Mouse (Mus musculus) T-cell, adult 2 months (primary cell): Measurements from ENCODE around the gene Spns2.

Experiments
- DNase-seq: peaks from one replicate; pipeline ENCODE4 v3.0.0; 2022; ENCODE audit warnings: low spot score

Spns2 gene

GRCm38 (mm10) chr11:72411093-72411921 is 78.4 kb downstream of the Spns2 start, which contains the start of gene Smtnl2:
Gene Smtnl2 (minus strand): TSS chr11:72411713.
- DNase-seq, result no peak

- no peak for DNase-seq
Observed at GRCm38 (mm10) chr11:72410521-72411092, 79.1 kb downstream of the Spns2 start.

DNA sequence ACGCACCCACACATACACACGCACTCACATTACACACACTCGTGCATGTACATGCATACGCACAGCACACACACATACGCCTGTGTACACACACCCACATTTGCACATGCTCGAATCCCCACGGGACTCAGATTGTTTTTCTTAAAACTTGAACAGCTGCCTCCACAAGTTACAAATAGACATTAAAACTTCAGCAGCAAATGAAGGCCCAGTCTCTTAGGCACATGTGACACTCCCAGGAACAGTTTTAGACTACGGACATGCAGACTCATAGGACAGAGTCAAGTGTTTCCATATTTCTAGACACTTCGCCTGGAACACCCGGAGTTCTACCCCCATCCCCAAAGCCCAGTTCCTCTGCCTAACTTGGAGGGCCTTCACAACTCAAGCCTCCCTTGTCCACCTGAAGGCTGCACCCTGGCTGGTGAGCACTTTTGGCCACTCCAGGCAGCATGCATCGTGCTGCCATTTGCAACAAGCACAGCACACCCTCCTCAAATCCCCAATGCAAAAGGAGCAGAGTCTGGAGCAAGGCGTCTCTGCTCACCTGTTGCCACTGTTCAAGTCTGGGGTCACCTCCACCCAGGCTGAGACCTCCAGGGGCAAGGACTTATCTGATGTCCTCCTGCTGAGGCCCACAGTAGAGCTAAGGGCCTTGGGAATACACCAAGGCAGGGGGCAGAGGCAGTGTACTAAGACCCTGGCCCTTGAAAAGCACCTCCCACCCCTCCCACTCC is 79.9 kb downstream of the Spns2 start:
- DNase-seq, result no peak

- DNase-seq, result no peak
Observed at GRCm38 (mm10) chr11:72408451-72409170, 81.1 kb downstream of the Spns2 start.

DNA sequence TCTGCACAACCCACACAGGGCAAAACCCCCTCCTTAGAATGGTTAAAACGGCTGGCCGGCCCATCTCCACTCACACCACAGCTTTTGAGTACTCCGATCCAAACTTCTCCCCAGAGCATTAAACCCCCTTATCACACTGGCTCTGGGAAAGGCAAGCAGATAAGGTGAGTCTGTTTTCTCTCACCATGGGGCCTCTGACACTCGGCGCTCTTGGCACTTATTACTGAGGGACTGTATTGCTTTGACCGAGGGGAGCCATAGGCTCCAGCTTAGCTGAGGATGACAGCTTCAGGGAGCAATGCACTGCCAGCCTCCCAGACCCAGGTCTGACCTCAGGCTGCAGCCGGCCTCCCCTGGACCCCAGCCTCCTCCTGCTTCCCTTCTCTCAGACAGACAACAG is 82.1 kb downstream of the Spns2 start:
- no peak for DNase-seq

- no peak for DNase-seq
Observed at GRCm38 (mm10) chr11:72407081-72407480, 82.6 kb downstream of the Spns2 start.

DNA sequence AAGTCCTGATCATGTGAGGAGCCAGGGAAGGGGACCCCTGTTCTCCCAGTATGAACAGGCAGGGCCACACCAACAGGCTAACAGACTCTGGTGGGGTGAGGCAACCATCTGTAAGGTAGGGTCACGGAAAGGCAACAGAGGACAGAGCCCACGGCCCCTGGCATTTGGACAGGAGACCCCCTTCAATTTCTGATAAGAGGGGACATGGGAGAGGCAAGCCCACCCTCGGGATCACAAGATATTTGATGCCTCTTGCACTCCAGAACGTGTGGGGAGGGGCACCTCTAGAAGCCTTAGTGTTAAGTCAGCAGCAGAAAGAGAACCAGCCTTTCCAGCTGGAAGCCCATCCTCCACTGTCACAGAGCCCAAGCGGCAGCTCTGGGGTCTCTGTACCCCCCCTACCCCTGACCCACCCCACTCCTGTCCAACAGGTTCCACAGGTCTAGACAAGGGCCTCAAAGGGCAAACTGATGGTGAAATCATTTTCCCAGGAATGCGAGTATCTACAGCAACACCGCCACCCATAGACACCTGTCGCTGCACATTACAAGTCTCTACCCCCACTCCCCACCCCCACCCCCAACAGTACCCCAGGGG is 83.5 kb downstream of the Spns2 start:
- no peak for DNase-seq

- no peak for DNase-seq
Observed at GRCm38 (mm10) chr11:72405532-72405931, 84.2 kb downstream of the Spns2 start.

DNA sequence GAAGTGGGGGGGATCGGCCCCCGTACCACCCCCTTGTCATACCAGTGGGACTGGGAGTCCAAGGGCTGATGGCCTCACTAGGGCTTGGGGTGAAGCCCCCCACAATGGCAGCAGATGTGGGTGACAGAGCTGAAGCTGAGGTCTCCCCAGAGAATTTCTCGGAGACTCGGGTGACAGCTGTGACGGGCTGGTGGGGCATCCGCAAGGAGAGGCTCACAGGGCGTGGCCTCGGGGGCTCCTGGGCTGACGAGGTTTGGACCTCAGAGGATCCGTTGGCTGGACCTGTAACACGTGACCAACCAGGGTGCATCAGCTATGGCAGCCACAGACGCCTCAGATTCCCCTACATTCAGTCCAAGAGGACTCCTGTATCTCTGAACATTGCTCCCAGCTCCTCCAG is 86.7 kb downstream of the Spns2 start:
- no peak for DNase-seq

DNA sequence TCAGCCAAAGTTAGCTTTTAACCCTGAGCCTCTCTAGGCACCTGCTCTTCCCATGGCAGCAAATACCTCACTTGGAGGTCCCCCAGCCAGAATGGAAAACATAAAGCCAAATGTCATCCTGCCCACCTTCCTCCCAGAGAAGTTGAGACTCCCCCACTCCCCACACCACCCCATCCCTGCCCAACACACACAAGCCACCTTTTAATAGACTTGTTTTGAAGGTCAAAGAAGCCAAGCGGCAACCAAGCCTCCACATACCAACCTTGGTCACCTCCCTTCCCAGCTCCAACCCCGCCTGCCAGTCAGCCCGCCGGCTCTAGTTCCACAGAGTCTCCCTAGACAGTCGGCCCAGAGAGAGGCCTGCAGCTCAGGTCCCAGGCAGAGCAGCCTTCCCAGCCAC is 87.7 kb downstream of the Spns2 start:
- no peak for DNase-seq
